Mouse (Mus musculus) intestine, embryonic 16.5 days (tissue): ENCODE results near the gene Tnfsf14. TPM values are rescaled to one million over a fixed set of nuclear protein-coding genes. Genes with fewer than 3 reads are reported as not detected.

ENCODE experiments used
- ATAC-seq: fragments of 200-750 bp; cut with Nextera tagmentation; 2 replicates; pipeline ENCODE4 v1.8.0; 2017; ENCODE audit warnings: moderate TSS enrichment, moderate library complexity
- H3K27ac ChIP-seq: fragments of 300-500 bp; sonication (generic); 2 replicates; pipeline ENCODE4 v1.5.1; 2014; ENCODE audit warnings: mild to moderate bottlenecking, low read length
- H3K27me3 ChIP-seq: fragments of 300-500 bp; sonication (generic); replicated peaks from 2 replicates; pipeline ENCODE4 v1.6.1; 2014; ENCODE audit warnings: low read length, control low read depth, mixed read lengths; ENCODE audit not compliant: control insufficient read depth, insufficient read depth
- H3K36me3 ChIP-seq: fragments of 300-500 bp; sonication (generic); 2 replicates; pipeline ENCODE4 v1.6.1; 2014; ENCODE audit warnings: low read length, control low read depth; ENCODE audit not compliant: control insufficient read depth, insufficient read depth
- H3K4me1 ChIP-seq: fragments of 300-500 bp; sonication (generic); 2 replicates; pipeline ENCODE4 v1.6.1; 2014; ENCODE audit warnings: low read length, control low read depth, mixed read lengths; ENCODE audit not compliant: control insufficient read depth, insufficient read depth
- H3K4me2 ChIP-seq: fragments of 300-500 bp; sonication (generic); 2 replicates; pipeline ENCODE4 v1.6.1; 2014; ENCODE audit warnings: low read depth, low read length, control low read depth
- H3K4me3 ChIP-seq: fragments of 300-500 bp; sonication (generic); 2 replicates; pipeline ENCODE4 v1.5.1; 2014; ENCODE audit warnings: mild to moderate bottlenecking, low read length
- H3K9ac ChIP-seq: fragments of 300-500 bp; sonication (generic); 2 replicates; pipeline ENCODE4 v1.6.1; 2014; ENCODE audit warnings: low read depth, low read length
- H3K9me3 ChIP-seq: fragments of 300-500 bp; sonication (generic); 2 replicates; pipeline ENCODE4 v1.6.1; 2016; ENCODE audit warnings: low read length, control low read depth; ENCODE audit not compliant: control insufficient read depth
- WGBS: fragments of 180-500 bp; shearing (Covaris S2); extraction: QIAGEN DNeasy Blood & Tissue Kit; methylation state at CpG from one replicate; pipeline ENCODE4 v1.1.7; 2014; 5-methylcytosine and 5-hydroxymethylcytosine counted together
- polyA plus RNA-seq: library from polyadenylated mRNA; unstranded; fragments of >200 nt; fragmentation: Nextera tagmentation; extraction: Ambion mirVana; gene quantifications from 2 replicates; pipeline ENCODE4 v1.2.1, GENCODE M21; 2015

Gene Tnfsf14
- polyA plus RNA-seq, 1 experiment from 2014 or later, result 0.43 TPM

DNA sequence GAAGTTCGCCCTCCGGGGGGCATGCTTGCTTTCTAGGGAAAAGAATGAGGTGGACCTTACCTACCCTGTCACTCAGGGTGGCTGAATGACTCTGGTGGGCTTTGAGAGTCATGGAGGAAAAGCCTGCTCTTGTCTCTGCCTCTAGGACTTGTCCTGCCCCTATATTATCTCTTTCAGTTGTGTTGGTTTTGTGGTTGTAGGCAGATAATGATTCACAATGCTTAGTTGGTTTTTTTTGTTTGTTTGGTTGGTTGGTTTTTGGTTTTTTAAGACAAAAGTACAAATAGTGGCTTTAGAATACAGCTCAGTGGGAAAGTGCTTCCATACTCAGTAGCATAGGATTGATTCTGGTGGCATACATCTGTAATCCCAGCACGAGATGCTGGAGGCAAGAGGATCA, 34.9 kb upstream of the Tnfsf14 start:
- no peaks in the 10 kb centered on the region for H3K27me3 ChIP-seq
- WGBS, result 84% methylated on average over 3 of the region's 3 CpGs
- no peak overlapping the region for H3K4me2 ChIP-seq
- no peak overlapping the region for H3K27ac ChIP-seq
- no peaks in the 10 kb centered on the region for H3K36me3 ChIP-seq
- no peak for ATAC-seq
- no peaks in the 10 kb centered on the region for H3K9me3 ChIP-seq
- H3K9ac ChIP-seq, result no peak overlapping the region
- peaks cover 14% of the 10 kb centered on the region for H3K4me1 ChIP-seq
- no peak overlapping the region for H3K4me3 ChIP-seq

DNA sequence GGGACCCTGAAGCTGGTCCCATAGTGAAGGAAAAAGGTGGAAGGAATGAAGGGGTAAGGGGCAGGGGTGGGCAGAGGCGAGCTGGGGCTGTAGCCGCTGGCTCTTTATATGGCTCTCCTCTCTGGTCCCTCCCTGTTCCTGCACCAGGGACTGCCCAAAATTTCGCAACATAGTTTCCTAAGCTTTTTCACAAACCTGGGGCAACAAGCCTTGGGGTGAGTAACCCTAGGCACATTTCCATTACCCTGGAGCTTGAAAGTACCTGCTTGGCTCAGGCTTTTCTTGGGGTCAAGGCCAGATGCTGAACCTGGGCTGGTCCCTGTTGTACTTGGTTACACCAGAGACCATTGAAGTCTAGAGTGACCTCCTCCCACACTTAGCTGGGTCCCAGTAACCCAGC, 34.0 kb upstream of the Tnfsf14 start, which contains the start of gene C3:
Gene C3 (minus strand): TSS at position 123 of the 400 bp plus-strand sequence.
- Histone ChIP-seq H3K4me1 (peaks cover 14% of the 10 kb centered on the region), H3K27me3 (no peaks in the 10 kb centered on the region; the same call in 1 of the 2 replicates), H3K27ac (no peak within 1 kb of the TSS), H3K9me3 (no peaks in the 10 kb centered on the region), H3K4me3 (no peak within 1 kb of the TSS), H3K9ac (no peak within 1 kb of the TSS), H3K4me2 (no peak within 1 kb of the TSS), H3K36me3 (no peaks in the 10 kb centered on the region)
- ATAC-seq, result no peak
- 73% methylated on average over 3 of the region's 3 CpGs for whole genome bisulfite sequencing

DNA sequence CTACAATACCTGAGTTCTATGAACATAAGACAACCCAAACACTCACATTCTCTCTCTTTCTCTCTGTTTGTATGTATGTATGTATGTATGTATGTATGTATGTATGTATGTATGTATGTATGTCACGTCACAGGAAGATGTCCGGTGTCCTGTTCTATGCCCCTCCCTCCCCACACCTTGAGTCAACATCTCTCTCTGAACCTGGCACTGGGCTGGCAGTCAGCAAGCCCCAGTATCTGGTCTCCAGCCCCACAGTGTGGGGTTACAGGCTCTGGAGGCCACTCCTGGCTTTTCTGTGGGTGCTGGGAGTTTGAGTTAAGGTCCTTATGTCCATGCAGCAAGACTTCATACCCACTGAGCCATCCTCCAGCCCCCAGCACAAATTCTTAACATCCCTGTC, 33.5 kb upstream of the Tnfsf14 start:
- H3K9ac ChIP-seq, result no peak overlapping the region
- WGBS, result 90% methylated on average over 2 of the region's 2 CpGs
- H3K4me1 ChIP-seq, result peaks cover 14% of the 10 kb centered on the region
- no peaks in the 10 kb centered on the region; the same call in 1 of the 2 replicates for H3K27me3 ChIP-seq
- H3K4me3 ChIP-seq, result no peak overlapping the region
- H3K36me3 ChIP-seq, result no peaks in the 10 kb centered on the region
- no peak overlapping the region for H3K4me2 ChIP-seq
- no peaks in the 10 kb centered on the region for H3K9me3 ChIP-seq
- ATAC-seq, result no peak
- H3K27ac ChIP-seq, result no peak overlapping the region

DNA sequence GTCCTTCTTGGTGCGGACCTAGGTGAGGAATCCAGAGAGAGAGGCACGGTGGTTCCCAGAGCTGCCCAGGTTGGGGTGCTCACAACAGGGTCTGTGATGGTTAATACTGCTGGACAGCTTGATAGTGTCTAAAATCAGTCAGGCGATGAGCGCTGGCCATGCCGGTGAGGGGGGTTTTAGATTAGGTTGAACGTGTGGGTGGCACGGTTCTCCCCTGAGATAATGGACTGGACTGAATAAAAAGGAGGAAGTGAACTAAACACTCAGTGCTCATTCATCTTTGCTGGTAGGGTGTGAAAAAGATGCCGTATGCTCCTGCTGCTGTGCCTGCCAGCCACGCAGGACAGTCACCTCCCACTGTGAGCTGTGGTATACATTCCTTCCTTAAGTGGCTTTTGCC, 29.3 kb upstream of the Tnfsf14 start:
- H3K4me2 ChIP-seq, result no peak overlapping the region
- WGBS, result 74% methylated on average over 9 of the region's 9 CpGs
- H3K36me3 ChIP-seq, result no peaks in the 10 kb centered on the region
- no peak overlapping the region for H3K27ac ChIP-seq
- H3K4me3 ChIP-seq, result no peak overlapping the region
- H3K27me3 ChIP-seq, result no peaks in the 10 kb centered on the region; the same call in 1 of the 2 replicates
- H3K4me1 ChIP-seq, result no peaks in the 10 kb centered on the region
- no peak for ATAC-seq
- H3K9ac ChIP-seq, result no peak overlapping the region
- H3K9me3 ChIP-seq, result no peaks in the 10 kb centered on the region

DNA sequence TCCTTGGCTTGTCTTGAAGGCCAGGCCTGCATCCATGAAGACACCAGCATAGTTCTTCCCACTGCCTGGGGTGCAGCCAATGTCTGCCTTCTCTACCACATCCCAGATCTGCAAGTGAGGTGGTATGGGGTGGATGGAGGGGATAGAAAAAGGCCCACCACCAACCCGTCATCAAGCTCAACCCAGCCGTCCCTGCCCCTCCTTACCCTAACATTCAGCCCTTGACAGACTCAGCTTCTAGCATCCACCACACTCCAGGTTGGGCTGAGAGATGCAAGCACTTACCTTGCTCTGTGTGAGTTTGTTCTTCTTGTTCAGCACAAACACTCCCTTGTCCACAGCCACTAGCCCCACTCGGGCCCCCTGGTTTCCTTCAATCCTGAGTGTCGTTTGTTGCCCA, 27.9 kb upstream of the Tnfsf14 start:
- H3K4me1 ChIP-seq, result no peaks in the 10 kb centered on the region
- H3K27ac ChIP-seq, result no peak overlapping the region
- 60% methylated on average over 4 of the region's 4 CpGs for whole genome bisulfite sequencing
- H3K4me2 ChIP-seq, result no peak overlapping the region
- no peaks in the 10 kb centered on the region for H3K9me3 ChIP-seq
- ATAC-seq, result no peak
- no peak overlapping the region for H3K4me3 ChIP-seq
- no peak overlapping the region for H3K9ac ChIP-seq
- H3K27me3 ChIP-seq, result no peaks in the 10 kb centered on the region; the same call in 1 of the 2 replicates
- no peaks in the 10 kb centered on the region for H3K36me3 ChIP-seq

DNA sequence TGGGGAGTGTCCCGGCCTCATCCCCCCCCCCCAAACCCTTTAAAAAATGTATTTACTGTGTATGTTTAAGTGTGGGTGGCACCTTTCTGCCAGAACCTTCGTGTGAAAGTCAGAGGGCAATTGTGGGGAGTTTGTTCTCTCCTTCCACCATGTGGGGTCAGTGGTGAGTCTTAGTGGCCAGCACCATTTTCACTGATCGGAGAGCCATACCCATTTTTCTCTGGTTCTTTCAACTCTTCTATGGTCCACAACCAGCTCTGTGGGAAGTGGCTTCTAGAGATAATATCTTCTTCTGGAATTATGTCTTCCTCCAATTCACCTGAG, 25.9 kb upstream of the Tnfsf14 start:
- Histone ChIP-seq H3K27ac (no peak overlapping the region), H3K4me1 (no peaks in the 10 kb centered on the region), H3K4me3 (no peak overlapping the region), H3K9me3 (no peaks in the 10 kb centered on the region), H3K4me2 (no peak overlapping the region), H3K9ac (no peak overlapping the region), H3K36me3 (no peaks in the 10 kb centered on the region), H3K27me3 (no peaks in the 10 kb centered on the region; the same call in 1 of the 2 replicates)
- WGBS, result 23% methylated on average over 3 of the region's 3 CpGs
- peak; percentile 14 for ATAC-seq

DNA sequence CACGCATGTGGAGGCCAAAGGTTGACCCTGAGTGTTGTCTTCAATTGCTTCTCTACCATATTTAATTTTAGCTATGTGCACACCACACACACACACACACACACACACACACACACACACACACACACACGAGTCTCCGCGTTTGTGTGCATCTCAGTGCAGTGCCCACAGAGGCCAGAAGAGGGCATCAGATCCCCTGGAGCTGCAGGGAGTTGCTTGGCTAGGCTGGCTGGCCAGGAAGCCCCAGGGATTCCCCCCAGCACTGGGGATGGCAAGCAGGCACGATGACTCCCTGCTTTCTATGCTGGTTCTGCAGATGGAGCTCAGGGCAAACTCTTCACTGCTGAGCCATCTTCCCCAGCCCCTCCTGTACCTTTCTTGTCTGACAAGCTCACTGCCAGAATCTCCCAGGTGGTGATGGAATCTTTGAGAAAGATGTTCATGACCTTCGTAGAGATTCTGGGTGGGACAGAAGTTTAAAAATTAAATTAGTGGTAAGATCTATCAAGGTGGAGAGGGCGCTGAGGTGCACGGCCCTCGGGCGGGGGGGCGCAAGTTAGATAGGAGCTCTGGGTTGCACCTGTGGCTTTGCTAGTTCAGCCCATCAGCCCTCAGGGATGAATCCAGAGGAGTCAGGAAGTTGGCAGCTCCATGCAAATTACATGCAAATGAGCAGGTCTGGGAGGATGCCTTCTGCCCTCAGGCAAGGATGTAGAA, 25.3 kb upstream of the Tnfsf14 start:
- peak; percentile 52 for ATAC-seq
- no peak overlapping the region for H3K9ac ChIP-seq
- H3K4me2 ChIP-seq, result no peak overlapping the region
- 21% methylated on average over 11 of the region's 11 CpGs for WGBS
- no peak overlapping the region for H3K27ac ChIP-seq
- no peaks in the 10 kb centered on the region; the same call in 1 of the 2 replicates for H3K27me3 ChIP-seq
- no peaks in the 10 kb centered on the region for H3K9me3 ChIP-seq
- H3K4me1 ChIP-seq, result 0 out of 2 replicates have a peak, but pooled peaks cover 2% of the 10 kb centered on the region
- H3K4me3 ChIP-seq, result no peak overlapping the region
- H3K36me3 ChIP-seq, result no peaks in the 10 kb centered on the region

DNA sequence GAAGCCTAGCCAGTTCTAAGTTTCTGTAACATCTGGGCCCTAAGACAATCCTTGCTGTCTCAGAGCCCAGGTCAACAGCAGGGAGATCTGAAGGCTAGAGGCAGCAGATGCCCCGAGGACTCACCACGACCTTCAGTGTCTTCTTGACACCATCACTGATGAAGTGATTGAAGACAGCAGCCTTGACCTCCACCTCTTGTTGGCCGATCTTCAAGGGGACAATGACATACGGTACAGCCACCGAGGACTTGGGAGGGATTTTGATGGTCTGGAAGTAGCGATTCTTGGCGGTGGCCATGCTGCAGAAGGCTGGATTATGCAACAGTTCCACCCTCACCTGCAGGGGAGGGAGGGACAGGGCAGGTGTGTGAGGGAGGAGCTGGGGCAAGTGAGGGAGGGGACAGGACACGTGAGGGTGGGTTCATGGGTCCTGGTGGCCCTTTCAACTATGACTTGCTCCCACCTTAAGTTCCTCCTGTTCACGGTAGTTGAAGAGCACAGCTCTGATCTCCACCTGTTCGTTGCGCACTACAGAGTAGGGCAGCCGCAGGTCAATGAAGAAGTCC, 24.4 kb upstream of the Tnfsf14 start:
- Histone ChIP-seq H3K27me3 (no peaks in the 10 kb centered on the region; the same call in 1 of the 2 replicates), H3K4me2 (no peak overlapping the region), H3K9me3 (no peaks in the 10 kb centered on the region), H3K9ac (no peak overlapping the region), H3K4me1 (0 out of 2 replicates have a peak, but pooled peaks cover 2% of the 10 kb centered on the region), H3K4me3 (no peak overlapping the region), H3K27ac (no peak overlapping the region), H3K36me3 (no peaks in the 10 kb centered on the region)
- 74% methylated on average over 12 of the region's 12 CpGs for WGBS
- ATAC-seq, result no peak

DNA sequence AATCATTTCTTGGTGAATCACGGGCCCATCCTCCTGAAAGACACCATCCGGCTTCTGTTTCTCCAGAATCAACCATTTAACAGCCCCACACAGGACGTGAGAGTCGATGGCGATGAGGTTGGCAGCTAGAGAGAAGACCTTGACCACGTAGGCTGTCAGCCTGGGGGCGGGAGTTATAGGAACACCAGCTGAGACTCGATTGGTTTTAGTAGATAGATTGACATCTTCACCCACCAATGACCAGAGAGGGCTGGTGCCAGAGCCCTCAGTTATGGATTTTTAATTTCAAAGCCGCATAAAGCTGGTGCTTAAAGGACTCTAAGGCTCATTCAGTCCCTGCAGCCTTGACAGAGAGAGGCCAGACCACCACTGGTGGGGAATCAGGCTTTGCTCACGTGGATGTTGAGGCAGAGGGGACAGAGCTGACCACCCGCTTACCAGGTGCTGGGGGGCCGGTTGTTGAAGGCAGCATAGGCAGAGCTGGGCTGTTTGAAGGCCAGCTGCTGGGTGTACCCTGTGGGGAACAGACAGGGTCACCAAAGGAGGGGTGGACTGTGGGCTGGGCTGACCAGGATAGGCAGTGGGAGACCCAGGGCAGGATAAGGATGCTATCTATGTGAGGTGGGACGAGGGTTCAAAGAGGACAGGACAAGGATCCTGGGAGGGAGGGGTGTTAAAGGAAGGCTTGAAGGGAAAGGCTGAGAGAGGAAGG, 20.9 kb upstream of the Tnfsf14 start:
- Histone ChIP-seq H3K27me3 (no peaks in the 10 kb centered on the region), H3K9me3 (no peaks in the 10 kb centered on the region), H3K4me2 (no peak overlapping the region), H3K4me3 (no peak overlapping the region), H3K36me3 (no peaks in the 10 kb centered on the region), H3K4me1 (0 out of 2 replicates have a peak, but pooled peaks cover 2% of the 10 kb centered on the region), H3K27ac (no peak overlapping the region), H3K9ac (no peak overlapping the region)
- 40% methylated on average over 13 of the region's 13 CpGs for WGBS
- peak; percentile 26 for ATAC-seq
